Mouse (Mus musculus) c-Kit-positive CD71-negative TER-119-negative erythroid progenitor cells, embryonic 14.5 days (primary cell): Measurements from ENCODE around the gene Spata2l.

Experiments
- DNase-seq: peaks from one replicate; pipeline ENCODE4 v3.0.0-alpha.2; 2013; ENCODE audit warnings: low read depth

Spata2l gene

DNA sequence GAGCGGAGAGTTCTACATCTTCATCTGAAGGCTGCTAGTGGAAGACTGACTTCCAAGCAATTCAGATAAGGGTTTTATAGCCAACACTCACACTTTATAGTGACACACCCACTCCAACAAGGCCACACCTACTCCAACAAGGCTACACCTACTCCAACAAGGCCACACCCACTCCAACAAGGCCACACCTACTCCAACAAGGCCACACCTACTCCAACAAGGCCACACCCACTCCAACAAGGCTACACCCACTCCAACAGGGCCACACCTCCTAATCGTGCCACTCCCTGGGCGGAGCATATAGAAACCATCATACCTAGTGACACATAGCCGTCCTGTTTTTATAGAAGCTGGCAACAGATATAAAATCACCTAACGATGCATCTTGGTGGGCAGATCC is 39.0 kb downstream of the Spata2l start:
- DNase-seq: peak; percentile 28

DNA sequence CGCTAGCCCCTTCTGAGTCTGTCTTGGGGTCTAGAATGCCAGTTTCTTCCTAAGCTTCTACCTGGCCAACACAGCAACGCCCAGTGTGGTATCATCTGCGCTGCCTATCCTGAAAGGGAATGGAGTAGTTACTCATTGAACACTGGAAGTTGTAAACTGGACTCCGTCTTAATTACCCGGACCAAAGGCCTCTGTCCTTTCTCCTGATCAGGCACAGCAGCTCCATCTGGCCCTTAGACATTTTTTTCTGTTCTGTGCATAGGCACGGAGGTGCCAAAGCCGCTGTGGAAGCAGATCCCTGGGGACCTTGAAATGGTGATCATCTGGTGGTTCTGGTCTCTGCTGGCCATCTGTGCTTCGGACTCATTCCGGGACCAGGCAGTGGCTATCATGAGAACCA is 42.3 kb downstream of the Spata2l start:
- DNase-seq: no peak

DNA sequence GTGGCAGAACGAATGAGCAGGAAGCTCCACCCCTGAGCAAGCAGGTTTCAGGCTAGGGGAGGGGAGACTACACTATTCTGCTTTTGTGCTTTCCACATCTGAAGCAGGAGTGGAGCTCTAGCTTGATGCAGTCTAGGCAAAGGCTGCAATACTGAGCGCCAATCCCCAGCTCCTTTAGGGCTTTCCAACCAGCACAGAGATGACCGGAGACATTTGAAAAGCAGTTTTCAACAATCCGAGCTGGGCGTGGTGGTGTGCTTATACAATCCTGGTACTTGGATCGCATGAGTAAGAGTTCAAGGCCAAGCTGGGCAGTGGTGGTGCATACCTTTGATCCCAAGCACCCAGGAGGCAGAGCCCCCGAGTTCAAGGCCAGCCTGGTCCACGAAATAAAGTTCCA is 44.1 kb downstream of the Spata2l start:
- DNase-seq: no peak

DNA sequence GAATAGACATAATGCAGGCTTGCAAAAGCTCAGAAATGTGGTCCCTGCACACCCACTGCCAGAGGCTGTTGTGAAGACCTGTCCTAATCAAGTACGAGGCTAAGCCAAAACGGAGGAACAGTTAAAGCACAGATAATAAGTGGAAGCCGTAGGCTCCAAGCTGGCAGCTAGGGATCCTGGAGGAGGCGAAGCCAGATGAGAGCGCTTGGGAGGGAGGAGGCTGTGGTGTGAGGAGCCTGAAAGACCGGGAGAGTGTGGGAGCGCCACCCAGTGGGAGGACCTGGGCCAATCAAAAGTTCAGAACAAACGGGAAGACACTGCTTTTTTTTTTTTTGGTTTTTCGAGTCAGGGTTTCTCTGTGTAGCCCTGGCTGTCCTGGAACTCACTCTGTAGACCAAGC is 45.4 kb downstream of the Spata2l start:
- peak; percentile 62 for DNase-seq

DNA sequence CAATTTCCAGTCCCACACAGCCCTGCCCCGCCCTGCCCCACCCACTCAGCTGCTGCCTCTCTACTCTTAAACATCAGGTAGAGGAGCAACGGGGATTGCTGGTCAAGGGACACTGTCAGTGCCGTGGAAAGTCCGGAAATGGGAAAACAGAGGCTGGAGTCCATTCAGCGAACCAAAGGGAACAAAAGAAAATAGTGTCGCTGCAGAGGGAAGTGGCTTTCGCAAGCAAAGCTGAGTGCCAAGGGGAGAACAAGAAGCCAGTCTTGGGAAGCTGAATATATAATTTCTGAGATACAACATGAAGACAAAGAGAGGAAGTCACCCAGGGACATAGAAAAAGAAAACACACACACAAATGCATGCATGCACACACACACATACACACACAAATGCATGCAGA is 47.2 kb downstream of the Spata2l start:
- no peak for DNase-seq

DNA sequence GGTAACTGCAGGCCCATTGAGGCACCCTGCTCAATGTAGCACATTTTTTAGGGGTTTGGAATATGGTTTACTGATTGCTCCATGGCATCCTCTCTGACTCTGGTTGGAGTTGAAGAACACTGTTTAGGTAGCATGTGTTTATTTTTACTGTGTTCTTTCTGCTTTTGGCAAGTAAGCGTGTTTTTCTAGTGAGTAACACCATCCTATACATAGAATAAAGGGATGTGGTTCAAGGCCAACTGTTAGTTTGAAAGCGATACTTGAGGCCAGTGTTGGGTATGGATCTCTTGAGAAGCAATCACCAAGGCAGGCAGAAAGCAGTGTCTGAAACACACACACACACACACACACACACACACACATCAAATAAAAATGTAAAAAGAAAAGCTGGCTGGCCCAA is 48.0 kb downstream of the Spata2l start:
- DNase-seq: no peak

DNA sequence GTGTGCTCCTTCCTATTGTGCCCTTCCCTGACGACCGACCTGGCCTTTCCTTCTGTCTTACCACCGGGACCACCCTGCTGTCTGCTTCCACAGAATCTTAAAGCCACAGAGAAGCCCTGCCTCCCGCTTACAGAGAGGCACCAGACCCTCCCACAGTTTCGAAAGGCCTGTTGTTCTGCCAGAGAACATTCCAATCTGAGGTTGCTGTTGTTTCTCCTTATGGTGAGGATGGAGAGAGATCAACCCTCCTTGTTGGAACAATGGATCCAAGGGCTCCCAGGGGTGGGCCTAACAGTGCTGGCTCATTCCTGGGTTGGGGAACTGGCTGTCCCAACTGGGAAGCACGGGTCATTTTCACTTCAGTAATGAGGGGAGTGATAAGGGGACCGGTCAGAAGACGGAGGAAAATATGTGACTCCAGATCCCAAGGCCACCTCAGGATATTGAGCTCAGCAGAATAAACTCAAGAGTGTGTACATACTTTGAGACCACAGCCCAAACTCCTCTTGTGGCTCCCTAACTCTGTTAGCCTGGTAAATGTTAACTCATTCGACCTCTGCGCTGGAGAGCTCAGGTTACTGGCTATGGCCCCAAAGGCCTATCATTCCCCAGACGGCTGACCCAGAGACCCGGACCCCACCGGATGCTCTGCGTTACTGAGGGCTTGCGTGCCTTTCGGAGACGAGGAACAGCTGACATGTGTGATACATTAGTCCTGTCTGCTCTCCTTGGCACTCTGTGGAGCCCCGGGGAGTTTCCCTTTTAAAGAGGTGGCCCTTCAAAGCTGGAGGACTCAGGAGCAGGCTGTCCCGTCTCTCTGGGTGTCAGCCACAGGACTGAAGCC is 50.2 kb downstream of the Spata2l start, which contains the start of gene Dpep1:
Gene Dpep1 (plus strand): TSS at position 677 of the 844 bp plus-strand sequence.
- DNase-seq: no peak

DNA sequence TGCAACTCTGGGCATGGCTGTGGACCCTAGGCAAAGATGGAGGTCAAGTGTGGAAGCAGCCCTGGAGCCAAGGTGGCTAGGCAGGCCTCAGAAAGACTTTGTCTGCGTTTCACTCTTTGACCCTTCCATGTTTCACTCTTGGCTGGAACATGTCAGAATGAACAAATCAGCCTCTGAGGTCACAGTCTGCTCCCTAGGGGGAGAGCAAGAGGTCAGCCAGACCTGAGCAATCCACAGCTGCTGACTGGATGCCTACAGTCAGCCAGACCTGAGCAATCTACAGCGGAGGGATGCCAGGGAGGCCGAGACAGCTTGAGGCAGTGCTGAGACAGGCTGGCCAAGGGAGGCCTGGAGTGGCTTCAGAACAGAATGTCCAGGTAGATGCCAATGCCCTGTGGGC is 54.6 kb downstream of the Spata2l start:
- DNase-seq: no peak
